In genomic region chrX:139480022-139480894, GRCm38 (mm10) we compare ENCODE assay signal across 8 mouse cellular contexts. TPM values are rescaled to one million over a fixed set of nuclear protein-coding genes. Genes with fewer than 3 reads are reported as not detected.
DNase-seq lines count a peak whose midpoint lies in the region; ATAC-seq and TF ChIP-seq lines count a peak whose summit lies in the region.

Gene D330045A20Rik (plus strand): TSS chrX:139480367.

- no peak for TF ChIP-seq POLR2A in kidney, adult 2 months (IDR thresholded peaks at IDR 0.05; ENCODE audit: low read depth, low read length)
- no peak for TF ChIP-seq POLR2A in bone marrow macrophage, adult 2 months (IDR thresholded peaks at IDR 0.05; ENCODE audit: borderline replicate concordance, low read depth, low read length)

- DNase-seq in kidney, adult 2 months, result peak; percentile 8
- no peak for DNase-seq in kidney, adult 11 months
- DNase-seq in heart, embryonic 10.5 days (ENCODE audit: low spot score), result no peak
- peak; percentile 45 for DNase-seq in kidney, postnatal 0 days (ENCODE audit: low spot score)
- peak; percentile 7 to 27 for DNase-seq in lung, postnatal 4 days
- DNase-seq in right cerebral cortex, postnatal 10 days (ENCODE audit: low spot score in 2 of 2), result peak; percentile 32 to 41
- DNase-seq in gastrocnemius, adult 8-10 months (ENCODE audit: low spot score in 2 of 2), result no peak

- no peaks in the 10 kb centered on the region for H3K4me1 ChIP-seq in kidney, adult 2 months (ENCODE audit: control insufficient read depth, insufficient read depth, low read length)
- peaks cover 7% of the 10 kb centered on the region for H3K4me1 ChIP-seq in bone marrow macrophage, adult 2 months (ENCODE audit: control insufficient read depth, insufficient read depth, low read length)
- H3K4me1 ChIP-seq in heart, embryonic 10.5 days, result no peaks in the 10 kb centered on the region
- no peaks in the 10 kb centered on the region for H3K4me1 ChIP-seq in kidney, postnatal 0 days (replicated peaks; ENCODE audit: insufficient read depth, low read length)

- 9% methylated on average over 28 of the region's 28 CpGs for WGBS in kidney, adult 2 months
- WGBS in heart, embryonic 10.5 days, result 12% methylated on average over 26 of the region's 28 CpGs
- WGBS in kidney, postnatal 0 days, result 31% methylated on average over 28 of the region's 28 CpGs

- peak within 1 kb of the TSS; percentile 12; the same call in 1 of the 2 replicates for H3K4me3 ChIP-seq in kidney, adult 2 months (ENCODE audit: insufficient read depth, low read depth, low read length)
- peak within 1 kb of the TSS; percentile 67 for H3K4me3 ChIP-seq in bone marrow macrophage, adult 2 months (ENCODE audit: insufficient read depth, low read length)
- peak within 1 kb of the TSS; percentile 54 for H3K4me3 ChIP-seq in heart, embryonic 10.5 days
- H3K4me3 ChIP-seq in kidney, postnatal 0 days (replicated peaks; ENCODE audit: low read depth, low read length), result peak within 1 kb of the TSS; percentile 22

- no peak within 1 kb of the TSS for H3K9ac ChIP-seq in kidney, postnatal 0 days (ENCODE audit: low read depth, low read length)

- H3K27ac ChIP-seq in kidney, adult 2 months (ENCODE audit: insufficient read depth, low read depth, low read length), result no peak within 1 kb of the TSS
- H3K27ac ChIP-seq in bone marrow macrophage, adult 2 months (ENCODE audit: insufficient read depth, low read depth, low read length), result peak within 1 kb of the TSS; percentile 41; the same call in 1 of the 2 replicates
- H3K27ac ChIP-seq in heart, embryonic 10.5 days, result peak within 1 kb of the TSS; percentile 59; the same call in 1 of the 2 replicates
- no peak within 1 kb of the TSS for H3K27ac ChIP-seq in kidney, postnatal 0 days

- H3K4me2 ChIP-seq in kidney, postnatal 0 days (ENCODE audit: low read length), result peak within 1 kb of the TSS; percentile 54

- 0 out of 2 replicates have a peak, but pooled peaks have one; percentile 49 for ATAC-seq in kidney, postnatal 0 days (replicated peaks; ENCODE audit: low FRiP score, low read depth)

- H3K36me3 ChIP-seq in kidney, adult 2 months (ENCODE audit: control insufficient read depth, insufficient read depth, low read length), result no peaks in the 10 kb centered on the region
- no peaks in the 10 kb centered on the region for H3K36me3 ChIP-seq in heart, embryonic 10.5 days
- H3K36me3 ChIP-seq in kidney, postnatal 0 days (ENCODE audit: insufficient read depth, low read length), result no peaks in the 10 kb centered on the region

- no peaks in the 10 kb centered on the region for H3K27me3 ChIP-seq in kidney, adult 2 months (replicated peaks; ENCODE audit: control insufficient read depth, insufficient read depth, low read length)
- H3K27me3 ChIP-seq in heart, embryonic 10.5 days (ENCODE audit: insufficient read depth, poor library complexity, severe bottlenecking), result peaks cover 4% of the 10 kb centered on the region; the same call in 1 of the 2 replicates
- H3K27me3 ChIP-seq in kidney, postnatal 0 days (ENCODE audit: insufficient read depth, low read length), result no peaks in the 10 kb centered on the region

- H3K9me3 ChIP-seq in heart, embryonic 10.5 days, result no peaks in the 10 kb centered on the region
- H3K9me3 ChIP-seq in kidney, postnatal 0 days (replicated peaks; ENCODE audit: low read length), result no peaks in the 10 kb centered on the region

- no peak for TF ChIP-seq CTCF in kidney, adult 2 months (conservative IDR thresholded peaks at IDR 0.05; ENCODE audit: insufficient read depth, insufficient read length, low read depth, low read length)
- TF ChIP-seq CTCF in bone marrow macrophage, adult 2 months (IDR thresholded peaks at IDR 0.05; ENCODE audit: low read depth, low read length), result no peak
- no peak for TF ChIP-seq CTCF in kidney, postnatal 0 days (IDR thresholded peaks at IDR 0.05; ENCODE audit: low read depth)

RNA-seq across cellular contexts. Expression of gene D330045A20Rik, which starts in this region (rescaled TPM):
- 0.75 and 0.86 TPM in 2 replicates for polyA plus RNA-seq in kidney, adult 2 months (2012; rRNA removed)
- polyA plus RNA-seq in bone marrow macrophage, adult 2 months (2012; ENCODE audit: insufficient read depth, insufficient read length, missing spikeins), result 4.7 and 6.1 TPM in 2 replicates
- polyA plus RNA-seq in heart, embryonic 10.5 days (2016; fragmentation: Nextera tagmentation; extraction: Ambion mirVana), result 1.6 and 1.7 TPM in 2 replicates
- 1.8 and 2.0 TPM in 2 replicates for polyA plus RNA-seq in kidney, postnatal 0 days (2015; fragmentation: Nextera tagmentation; extraction: Ambion mirVana)
- under 1 TPM in 2 of 4 experiments, not detected in 2; 0.13 to 0.51 TPM for total RNA-seq in gastrocnemius, adult 8-10 months (2022)

Comparison
In these comparisons a context has a peak if more than half of its experiments do, and no peak if none do; other contexts are left out.
1. DNase-seq: peak in kidney, postnatal 0 days (single experiment), lung, postnatal 4 days (2 of 2) and right cerebral cortex, postnatal 10 days (2 of 2); none in kidney, adult 11 months (single experiment), heart, embryonic 10.5 days (single experiment) and gastrocnemius, adult 8-10 months (0 of 2).
2. Peak in DNase-seq and H3K4me3 ChIP-seq in kidney, adult 2 months; RNA of the gene not detected or under 1 TPM.
3. H3K27ac ChIP-seq: peak in bone marrow macrophage, adult 2 months (single experiment) and heart, embryonic 10.5 days (single experiment); none in kidney, adult 2 months (single experiment) and kidney, postnatal 0 days (single experiment).
4. H3K4me3 ChIP-seq: peak in every context shown above with its lines; median percentile 67 in bone marrow macrophage, adult 2 months; 54 in heart, embryonic 10.5 days; 22 in kidney, postnatal 0 days; 12 in kidney, adult 2 months.